Mouse (Mus musculus) limb, embryonic 14.5 days (tissue): ENCODE results near the gene Rln1. TPM values are rescaled to one million over a fixed set of nuclear protein-coding genes. Genes with fewer than 3 reads are reported as not detected.

Experiments used
- ATAC-seq: fragments of 200-750 bp; cut with Nextera tagmentation; 2 replicates; pipeline ENCODE4 v1.8.0; 2017; ENCODE audit warnings: low read depth, moderate number of reproducible peaks, moderate TSS enrichment; ENCODE audit not compliant: low FRiP score
- DNase-seq: peaks from one replicate; pipeline ENCODE4 v3.0.0-alpha.2; 2015; ENCODE audit warnings: low spot score
- H3K27ac ChIP-seq: fragments of 300-500 bp; sonication (generic); replicated peaks from 2 replicates; pipeline ENCODE4 v1.5.1; 2014; ENCODE audit warnings: low read depth, mild to moderate bottlenecking, low read length, moderate library complexity, mixed read lengths
- H3K27me3 ChIP-seq: fragments of 300-500 bp; sonication (generic); 2 replicates; pipeline ENCODE4 v1.6.1; 2014; ENCODE audit warnings: low read length, mixed read lengths; ENCODE audit not compliant: control insufficient read depth, insufficient read depth
- H3K36me3 ChIP-seq: fragments of 300-500 bp; sonication (generic); 2 replicates; pipeline ENCODE4 v1.6.1; 2014; ENCODE audit warnings: mild to moderate bottlenecking, low read length, moderate library complexity, mixed read lengths; ENCODE audit not compliant: control insufficient read depth, insufficient read depth
- H3K4me1 ChIP-seq: fragments of 300-500 bp; sonication (generic); 2 replicates; pipeline ENCODE4 v1.6.1; 2014; ENCODE audit warnings: antibody characterized with exemption, low read length, mixed read lengths; ENCODE audit not compliant: control insufficient read depth, insufficient read depth
- H3K4me2 ChIP-seq: fragments of 300-500 bp; sonication (generic); replicated peaks from 2 replicates; pipeline ENCODE4 v1.6.1; 2014; ENCODE audit warnings: low read depth, mild to moderate bottlenecking, low read length, moderate library complexity; ENCODE audit not compliant: severe bottlenecking
- H3K4me3 ChIP-seq: fragments of 300-500 bp; sonication (generic); replicated peaks from 2 replicates; pipeline ENCODE4 v1.5.1; 2014; ENCODE audit warnings: low read length
- H3K9ac ChIP-seq: fragments of 300-500 bp; sonication (generic); 2 replicates; pipeline ENCODE4 v1.6.1; 2014; ENCODE audit warnings: mild to moderate bottlenecking, low read depth, low read length, moderate library complexity; ENCODE audit not compliant: severe bottlenecking
- H3K9me3 ChIP-seq: fragments of 300-500 bp; sonication (generic); 2 replicates; pipeline ENCODE4 v1.6.1; 2016; ENCODE audit warnings: low read length; ENCODE audit not compliant: control insufficient read depth
- POLR2A ChIP-seq: fragments of 200-500 bp; IDR thresholded peaks from 2 replicates; pipeline ENCODE4 v1.8.0; 2012; ENCODE audit warnings: inconsistent platforms, mild to moderate bottlenecking, moderate library complexity, borderline replicate concordance; ENCODE audit not compliant: insufficient read depth, insufficient read length; ENCODE audit errors: extremely low read depth
- WGBS: fragments of 180-500 bp; shearing (Covaris S2); extraction: QIAGEN DNeasy Blood & Tissue Kit; methylation state at CpG from one replicate; pipeline ENCODE4 v1.1.7; 2014; 5-methylcytosine and 5-hydroxymethylcytosine counted together
- polyA plus RNA-seq, 2 experiments: library from polyadenylated mRNA; depleted of rRNA in 1 of 2; stranded (reverse) in 1 of 2; unstranded in 1 of 2; fragments of >200 nt; fragmentation: Nextera tagmentation in 1 of 2; extraction: Ambion mirVana in 1 of 2; gene quantifications; 2 replicates each; pipeline versions ENCODE4 v1.2.1 to v1.2.3; 2012 to 2014

Rln1 gene
- polyA plus RNA-seq, 2 experiments, result 0.19 TPM; not detected in 1

DNA sequence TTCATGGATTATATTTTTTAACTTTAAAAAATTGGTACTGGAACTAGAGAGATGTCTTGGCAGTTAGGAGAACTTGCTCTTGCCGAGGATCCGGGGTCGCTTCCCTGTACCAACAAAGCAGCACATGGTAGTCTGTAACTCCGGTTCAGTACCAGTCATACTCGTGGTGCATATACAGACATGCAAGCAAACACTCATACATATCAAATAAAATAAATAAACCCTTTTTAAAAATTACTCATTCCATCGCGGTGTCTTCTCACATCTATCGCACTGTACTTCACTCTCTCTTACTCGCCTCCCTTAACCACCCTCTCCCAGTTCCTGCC is 8.7 kb downstream of the Rln1 start:
- H3K4me2 ChIP-seq, result peak overlapping the region; percentile 74
- H3K36me3 ChIP-seq, result no peaks in the 10 kb centered on the region
- no peak overlapping the region for H3K27ac ChIP-seq
- TF ChIP-seq POLR2A, result no peak
- H3K9ac ChIP-seq, result 0 out of 2 replicates have a peak overlapping the region, but pooled peaks have one; percentile 7
- ATAC-seq (no peak), DNase-seq (no peak)
- peak overlapping the region; percentile 43 for H3K4me3 ChIP-seq
- no peaks in the 10 kb centered on the region for H3K9me3 ChIP-seq
- 64% methylated on average over 9 of the region's 9 CpGs for WGBS
- peaks cover 6% of the 10 kb centered on the region; the same call in 1 of the 2 replicates for H3K4me1 ChIP-seq
- no peaks in the 10 kb centered on the region for H3K27me3 ChIP-seq

DNA sequence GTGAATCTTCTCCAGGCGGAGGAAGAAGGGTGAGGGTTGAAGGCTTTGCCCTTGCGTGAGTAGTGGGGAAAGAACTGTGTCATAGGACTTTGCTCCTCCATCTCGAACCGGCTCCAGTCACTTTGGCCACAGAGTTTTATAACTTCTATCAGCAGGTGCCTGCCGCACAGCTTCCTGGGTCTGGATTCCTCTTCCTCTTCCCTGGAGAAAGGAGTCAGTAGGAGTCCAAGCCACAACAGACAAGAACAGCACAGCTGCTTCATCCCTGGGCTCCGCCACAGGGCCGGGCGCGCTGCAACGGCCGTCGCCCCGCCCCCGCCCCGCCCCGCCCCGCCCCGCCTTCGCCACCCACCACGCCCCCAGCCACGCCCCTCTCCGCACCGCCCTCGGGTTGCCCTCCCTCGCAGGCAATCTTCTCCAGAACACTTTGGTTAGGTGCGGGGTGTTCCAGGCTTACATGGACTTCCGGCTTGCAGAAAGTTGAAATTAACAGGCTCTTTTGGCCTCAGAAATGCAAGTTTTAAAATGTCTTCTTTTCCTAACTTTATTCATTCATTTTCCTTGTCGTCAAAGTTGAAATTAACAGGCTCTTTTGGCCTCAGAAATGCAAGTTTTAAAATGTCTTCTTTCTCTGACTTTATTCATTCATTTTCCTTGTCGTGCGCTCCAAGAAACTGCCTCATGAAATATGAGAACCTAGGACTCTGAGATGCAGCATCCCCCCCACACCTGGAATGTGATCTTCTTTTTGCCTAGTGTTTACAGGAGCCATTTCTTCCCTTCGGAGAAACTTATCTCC is 9.2 kb downstream of the Rln1 start, which contains the start of gene Insl6:
Insl6 (minus strand) TSS at position 304 of the 799 bp plus-strand sequence.
- Histone ChIP-seq H3K9ac (peak within 1 kb of the TSS; percentile 49), H3K9me3 (no peaks in the 10 kb centered on the region), H3K36me3 (no peaks in the 10 kb centered on the region), H3K4me1 (peaks cover 6% of the 10 kb centered on the region; the same call in 1 of the 2 replicates), H3K27ac (no peak within 1 kb of the TSS), H3K4me2 (peak within 1 kb of the TSS; percentile 74), H3K27me3 (no peaks in the 10 kb centered on the region), H3K4me3 (peak within 1 kb of the TSS; percentile 43)
- 4% methylated on average over 19 of the region's 31 CpGs for WGBS
- TF ChIP-seq POLR2A, result no peak
- peak; percentile 71 for DNase-seq
- ATAC-seq, result peak; percentile 90

- peaks cover 6% of the 10 kb centered on the region; the same call in 1 of the 2 replicates for H3K4me1 ChIP-seq
- no peak overlapping the region for H3K9ac ChIP-seq
- H3K27me3 ChIP-seq, result no peaks in the 10 kb centered on the region
- H3K4me2 ChIP-seq, result no peak overlapping the region; the same call in 1 of the 2 replicates
- 59% methylated on average over 8 of the region's 8 CpGs for WGBS
- H3K27ac ChIP-seq, result no peak overlapping the region
- no peak for TF ChIP-seq POLR2A
- DNase-seq (no peak), ATAC-seq (no peak)
- H3K9me3 ChIP-seq, result no peaks in the 10 kb centered on the region
- no peak overlapping the region for H3K4me3 ChIP-seq
- no peaks in the 10 kb centered on the region for H3K36me3 ChIP-seq
Observed at GRCm38 (mm10) chr19:29323416-29324049, 10.9 kb downstream of the Rln1 start.

DNA sequence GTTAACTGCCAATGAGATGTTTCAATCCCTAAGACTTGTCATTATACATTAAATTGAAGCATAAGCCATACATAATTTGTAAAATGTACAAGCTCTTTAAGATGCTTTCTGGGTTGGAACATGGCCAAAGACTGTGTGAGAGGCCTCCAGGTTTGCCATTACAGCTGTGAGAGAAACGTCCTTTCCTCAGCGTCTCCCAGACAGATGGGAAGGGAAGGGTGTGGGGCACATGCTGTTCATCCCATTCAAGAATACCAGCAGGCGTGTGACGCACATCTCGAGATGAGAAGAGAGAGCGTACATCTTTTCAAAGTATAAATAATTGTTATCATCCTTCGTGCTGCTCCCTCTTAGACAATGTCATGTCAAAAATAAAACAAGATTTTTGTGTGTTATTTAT is 21.8 kb downstream of the Rln1 start:
- Histone ChIP-seq H3K4me2 (no peak overlapping the region), H3K4me3 (no peak overlapping the region), H3K27me3 (no peaks in the 10 kb centered on the region), H3K9me3 (peaks cover 8% of the 10 kb centered on the region), H3K9ac (no peak overlapping the region), H3K27ac (no peak overlapping the region), H3K4me1 (no peaks in the 10 kb centered on the region), H3K36me3 (peaks cover 42% of the 10 kb centered on the region)
- no peak for TF ChIP-seq POLR2A
- ATAC-seq (no peak), DNase-seq (no peak)
- 71% methylated on average over 7 of the region's 7 CpGs for WGBS

- TF ChIP-seq POLR2A, result no peak
- no peak overlapping the region for H3K9ac ChIP-seq
- H3K9me3 ChIP-seq, result peaks cover 8% of the 10 kb centered on the region
- H3K4me3 ChIP-seq, result no peak overlapping the region
- H3K27me3 ChIP-seq, result no peaks in the 10 kb centered on the region
- no peak overlapping the region for H3K4me2 ChIP-seq
- no peak overlapping the region for H3K27ac ChIP-seq
- no peak for ATAC-seq
- peaks cover 42% of the 10 kb centered on the region for H3K36me3 ChIP-seq
- H3K4me1 ChIP-seq, result no peaks in the 10 kb centered on the region
- DNase-seq, result no peak
- 97% methylated on average over 8 of the region's 8 CpGs for WGBS
Observed at GRCm38 (mm10) chr19:29311791-29312190, 22.7 kb downstream of the Rln1 start.
